Mouse (Mus musculus) heart, embryonic 11.5 days (tissue): ENCODE results near the gene Prss44. TPM values are rescaled to one million over a fixed set of nuclear protein-coding genes. Genes with fewer than 3 reads are reported as not detected.

ENCODE experiments used
- ATAC-seq: fragments of 200-750 bp; cut with Nextera tagmentation; replicated peaks from 2 replicates; pipeline ENCODE4 v1.8.0; 2017; ENCODE audit warnings: moderate library complexity; ENCODE audit not compliant: insufficient number of reproducible peaks, low FRiP score, low TSS enrichment
- H3K27ac ChIP-seq: fragments of 300-500 bp; sonication (generic); 2 replicates; pipeline ENCODE4 v1.5.1; 2014; ENCODE audit warnings: mild to moderate bottlenecking, low read depth, low read length
- H3K27me3 ChIP-seq: fragments of 300-500 bp; sonication (generic); 2 replicates; pipeline ENCODE4 v1.6.1; 2014; ENCODE audit warnings: mild to moderate bottlenecking, low read length, mixed read lengths; ENCODE audit not compliant: control insufficient read depth, insufficient read depth
- H3K36me3 ChIP-seq: fragments of 300-500 bp; sonication (generic); 2 replicates; pipeline ENCODE4 v1.6.1; 2014; ENCODE audit warnings: mild to moderate bottlenecking, low read length, moderate library complexity, mixed read lengths; ENCODE audit not compliant: control insufficient read depth, insufficient read depth
- H3K4me1 ChIP-seq: fragments of 300-500 bp; sonication (generic); 2 replicates; pipeline ENCODE4 v1.6.1; 2014; ENCODE audit warnings: low read length; ENCODE audit not compliant: control insufficient read depth, insufficient read depth
- H3K4me2 ChIP-seq: fragments of 300-500 bp; sonication (generic); 2 replicates; pipeline ENCODE4 v1.6.1; 2014; ENCODE audit warnings: mild to moderate bottlenecking, moderate library complexity
- H3K4me3 ChIP-seq: fragments of 300-500 bp; sonication (generic); 2 replicates; pipeline ENCODE4 v1.5.1; 2014; ENCODE audit warnings: low read depth, low read length
- H3K9ac ChIP-seq: fragments of 300-500 bp; sonication (generic); 2 replicates; pipeline ENCODE4 v1.6.1; 2014; ENCODE audit warnings: mild to moderate bottlenecking, low read depth, low read length, moderate library complexity
- H3K9me3 ChIP-seq: fragments of 300-500 bp; sonication (generic); replicated peaks from 2 replicates; pipeline ENCODE4 v1.6.1; 2016; ENCODE audit warnings: low read length; ENCODE audit not compliant: control insufficient read depth
- WGBS: fragments of 180-500 bp; shearing (Covaris S2); extraction: QIAGEN DNeasy Blood & Tissue Kit; methylation state at CpG from one replicate; pipeline ENCODE4 v1.1.7; 2014; ENCODE audit not compliant: insufficient replicate concordance; 5-methylcytosine and 5-hydroxymethylcytosine counted together
- polyA plus RNA-seq: library from polyadenylated mRNA; unstranded; fragments of >200 nt; fragmentation: Nextera tagmentation; extraction: Ambion mirVana; gene quantifications from 2 replicates; pipeline ENCODE4 v1.2.1, GENCODE M21; 2014

The Prss44 gene
- polyA plus RNA-seq, 1 experiment from 2014 or later, result not detected

DNA sequence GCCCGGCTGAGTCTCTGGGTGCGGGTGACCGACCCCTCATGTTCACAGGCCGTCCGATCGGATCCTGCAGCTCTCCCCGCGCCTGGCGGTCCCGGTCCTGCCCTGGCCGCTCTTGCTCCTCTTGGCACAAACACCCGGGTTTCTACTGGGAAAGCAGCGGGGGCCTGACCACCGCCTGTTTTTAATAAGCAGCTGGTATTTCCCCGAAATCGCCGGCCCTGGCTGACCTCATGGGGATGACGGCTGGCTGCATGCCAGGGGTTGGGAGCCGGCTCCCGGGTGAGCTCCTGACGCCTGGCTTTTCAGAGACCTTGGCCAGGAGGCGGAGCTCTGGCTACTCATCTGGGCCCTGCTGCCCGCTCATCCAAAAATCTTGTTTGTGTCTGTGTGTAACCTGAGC, 32.1 kb upstream of the Prss44 start:
- Histone ChIP-seq H3K27ac (peak overlapping the region; percentile 59), H3K4me3 (peak overlapping the region; percentile 57), H3K9me3 (no peaks in the 10 kb centered on the region), H3K4me1 (peaks cover 13% of the 10 kb centered on the region), H3K27me3 (no peaks in the 10 kb centered on the region), H3K36me3 (no peaks in the 10 kb centered on the region), H3K9ac (peak overlapping the region; percentile 69), H3K4me2 (peak overlapping the region; percentile 83)
- WGBS, result 1% methylated on average over 23 of the region's 23 CpGs
- ATAC-seq, result peak; percentile 51

DNA sequence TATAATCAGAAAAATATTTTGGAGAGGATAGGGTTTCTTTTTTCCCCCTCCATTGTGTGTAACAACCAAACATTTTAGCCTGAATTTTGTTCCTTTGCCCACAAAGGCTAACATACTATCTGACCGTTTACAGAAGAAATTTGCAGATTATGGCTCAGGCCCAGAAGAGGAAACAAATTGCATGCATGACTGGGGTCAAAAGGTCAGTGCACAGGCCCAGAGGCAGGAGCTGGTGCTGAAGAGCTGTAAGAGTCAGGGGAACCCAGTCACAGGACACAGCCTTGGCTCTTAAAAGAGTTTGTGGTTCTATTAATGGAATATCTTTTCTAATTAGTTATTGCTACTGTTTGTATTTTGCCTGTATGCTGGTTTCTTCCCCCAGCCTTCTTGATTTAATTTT, 30.2 kb upstream of the Prss44 start:
- H3K4me3 ChIP-seq, result no peak overlapping the region
- peaks cover 13% of the 10 kb centered on the region for H3K4me1 ChIP-seq
- no peak overlapping the region for H3K4me2 ChIP-seq
- H3K36me3 ChIP-seq, result no peaks in the 10 kb centered on the region
- H3K27me3 ChIP-seq, result no peaks in the 10 kb centered on the region
- no peak for ATAC-seq
- H3K9ac ChIP-seq, result no peak overlapping the region
- 17% methylated on average over 1 of the region's 1 CpGs for WGBS
- H3K9me3 ChIP-seq, result no peaks in the 10 kb centered on the region
- H3K27ac ChIP-seq, result no peak overlapping the region

DNA sequence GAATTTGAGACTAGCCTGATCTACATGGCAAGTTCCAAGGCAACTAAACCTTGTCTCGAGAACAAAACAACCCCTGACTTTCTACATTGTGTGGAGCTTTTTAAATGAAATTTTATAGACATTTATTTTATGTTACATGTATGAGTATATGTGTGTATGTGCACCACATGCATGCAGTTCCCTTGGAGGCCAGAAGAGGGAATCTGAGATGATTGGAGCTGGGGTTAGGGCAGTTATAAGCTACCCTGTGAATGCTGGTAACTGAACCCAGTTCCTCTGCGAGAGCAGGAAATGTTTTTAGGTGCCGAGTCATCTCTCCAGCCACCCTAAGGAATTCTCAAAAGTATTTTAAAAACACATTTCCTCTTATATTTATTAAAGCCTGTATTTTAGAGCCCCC, 25.6 kb upstream of the Prss44 start:
- Histone ChIP-seq H3K36me3 (no peaks in the 10 kb centered on the region), H3K4me3 (no peak overlapping the region), H3K27ac (no peak overlapping the region), H3K27me3 (no peaks in the 10 kb centered on the region), H3K4me1 (0 out of 2 replicates have a peak, but pooled peaks cover 3% of the 10 kb centered on the region), H3K9me3 (no peaks in the 10 kb centered on the region), H3K9ac (no peak overlapping the region), H3K4me2 (no peak overlapping the region)
- ATAC-seq, result no peak
- whole genome bisulfite sequencing, result 84% methylated on average over 3 of the region's 3 CpGs

DNA sequence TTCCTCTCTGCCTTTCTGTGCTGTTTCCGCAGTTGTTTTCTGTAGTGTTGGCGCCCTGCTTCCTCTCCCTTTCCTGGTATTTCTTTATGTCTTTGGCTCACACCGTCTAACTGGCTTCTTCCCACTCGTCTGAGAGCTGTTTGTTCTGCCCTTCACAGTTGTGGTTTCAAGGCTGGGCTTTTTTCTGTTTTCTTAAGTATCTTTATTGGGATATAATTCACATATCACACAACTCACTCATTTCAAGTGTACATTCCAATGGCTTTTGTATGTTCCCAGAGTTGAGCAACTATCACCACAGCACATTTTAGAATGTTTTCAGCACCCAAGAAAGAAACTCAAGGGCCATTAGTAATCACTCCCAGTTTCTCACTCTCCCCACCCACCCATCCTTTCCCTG, 23.3 kb upstream of the Prss44 start:
- 58% methylated on average over 4 of the region's 4 CpGs for WGBS
- Histone ChIP-seq H3K27ac (no peak overlapping the region), H3K27me3 (no peaks in the 10 kb centered on the region), H3K4me1 (no peaks in the 10 kb centered on the region), H3K9ac (no peak overlapping the region), H3K36me3 (no peaks in the 10 kb centered on the region), H3K4me2 (no peak overlapping the region), H3K9me3 (no peaks in the 10 kb centered on the region), H3K4me3 (no peak overlapping the region)
- ATAC-seq, result no peak

DNA sequence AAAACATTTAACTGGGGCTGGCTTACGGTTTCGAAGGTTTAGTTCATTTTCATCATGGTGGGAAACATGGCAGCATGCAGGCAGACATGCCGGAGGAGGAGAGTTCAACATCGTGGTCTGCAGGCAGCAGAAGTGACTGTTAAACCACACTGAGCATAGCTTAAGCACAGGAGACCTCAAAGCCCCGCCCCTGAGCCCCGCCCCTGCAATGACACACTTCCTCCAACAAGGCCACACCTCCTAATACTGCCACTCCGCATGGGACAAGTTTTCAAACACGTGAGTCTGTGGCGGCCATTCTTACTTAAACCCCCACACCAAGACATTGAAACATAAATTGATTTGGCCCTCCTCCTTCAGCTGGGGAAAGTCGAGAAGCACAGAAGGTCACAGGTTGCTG, 16.8 kb upstream of the Prss44 start:
- H3K27ac ChIP-seq, result no peak overlapping the region
- no peaks in the 10 kb centered on the region for H3K36me3 ChIP-seq
- no peak for ATAC-seq
- H3K4me3 ChIP-seq, result no peak overlapping the region
- H3K4me1 ChIP-seq, result no peaks in the 10 kb centered on the region
- H3K4me2 ChIP-seq, result no peak overlapping the region
- H3K9ac ChIP-seq, result no peak overlapping the region
- 75% methylated on average over 10 of the region's 10 CpGs for WGBS
- no peaks in the 10 kb centered on the region for H3K27me3 ChIP-seq
- no peaks in the 10 kb centered on the region for H3K9me3 ChIP-seq

DNA sequence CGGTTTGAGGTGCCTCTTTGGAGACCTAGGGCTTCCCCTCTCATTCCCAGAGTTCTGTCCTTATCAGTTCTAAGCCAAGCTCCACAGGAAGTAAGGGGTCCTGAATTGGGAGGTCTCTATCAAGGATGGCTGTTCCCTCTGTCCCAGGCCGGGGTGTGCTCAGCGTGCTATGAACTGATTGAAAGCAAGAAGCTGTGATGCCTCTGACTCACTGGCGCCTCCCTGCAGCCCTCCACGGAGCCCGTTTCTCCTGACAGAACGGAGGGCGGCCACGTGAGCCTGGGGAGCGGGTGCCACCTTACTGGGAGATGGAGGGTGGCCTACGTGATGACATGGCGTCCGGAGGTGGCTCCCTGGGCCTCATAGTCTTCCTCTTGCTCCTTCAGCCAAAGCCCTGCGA, 15.9 kb upstream of the Prss44 start, which contains the start of gene Prss42:
Gene Prss42 (plus strand): TSS at position 301 of the 400 bp plus-strand sequence.
- no peak within 1 kb of the TSS for H3K4me3 ChIP-seq
- H3K9ac ChIP-seq, result no peak within 1 kb of the TSS
- no peak within 1 kb of the TSS for H3K4me2 ChIP-seq
- H3K36me3 ChIP-seq, result no peaks in the 10 kb centered on the region
- no peaks in the 10 kb centered on the region for H3K4me1 ChIP-seq
- no peaks in the 10 kb centered on the region for H3K9me3 ChIP-seq
- no peak for ATAC-seq
- H3K27me3 ChIP-seq, result no peaks in the 10 kb centered on the region
- H3K27ac ChIP-seq, result no peak within 1 kb of the TSS
- 87% methylated on average over 14 of the region's 14 CpGs for WGBS

DNA sequence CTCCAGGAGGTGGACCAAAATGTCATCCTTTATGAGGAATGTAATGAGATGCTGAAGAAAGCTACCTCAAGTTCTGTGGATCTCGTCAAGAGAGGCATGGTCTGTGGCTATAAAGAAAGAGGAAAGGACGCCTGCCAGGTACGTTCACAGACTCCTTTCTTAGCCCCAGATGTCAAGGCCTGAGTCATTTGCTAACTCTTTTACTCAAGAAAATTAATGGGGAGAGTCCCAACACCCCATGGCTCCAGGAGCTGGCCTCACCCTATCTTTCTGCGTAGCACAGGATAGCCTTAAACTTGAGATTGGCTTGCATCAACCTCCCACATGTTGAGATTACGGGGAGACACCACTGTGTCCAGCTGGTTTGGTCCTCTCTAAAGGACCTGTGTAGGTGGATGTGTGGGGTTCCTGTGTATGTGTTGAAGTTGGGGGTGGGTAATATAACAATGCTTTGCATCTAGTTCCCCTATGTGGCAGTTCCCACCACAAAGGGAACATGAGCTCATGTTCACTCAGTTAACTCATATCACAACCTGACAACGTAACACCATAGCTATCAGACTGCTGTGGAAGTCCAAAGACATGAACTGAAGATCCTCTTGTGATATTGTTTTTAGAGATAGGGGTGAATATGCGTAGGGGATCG, 12.8 kb upstream of the Prss44 start:
- H3K4me2 ChIP-seq, result no peak overlapping the region
- no peak for ATAC-seq
- H3K4me1 ChIP-seq, result no peaks in the 10 kb centered on the region
- no peak overlapping the region for H3K27ac ChIP-seq
- no peaks in the 10 kb centered on the region for H3K36me3 ChIP-seq
- H3K27me3 ChIP-seq, result no peaks in the 10 kb centered on the region
- no peak overlapping the region for H3K4me3 ChIP-seq
- no peak overlapping the region for H3K9ac ChIP-seq
- WGBS, result 83% methylated on average over 8 of the region's 8 CpGs
- no peaks in the 10 kb centered on the region for H3K9me3 ChIP-seq

DNA sequence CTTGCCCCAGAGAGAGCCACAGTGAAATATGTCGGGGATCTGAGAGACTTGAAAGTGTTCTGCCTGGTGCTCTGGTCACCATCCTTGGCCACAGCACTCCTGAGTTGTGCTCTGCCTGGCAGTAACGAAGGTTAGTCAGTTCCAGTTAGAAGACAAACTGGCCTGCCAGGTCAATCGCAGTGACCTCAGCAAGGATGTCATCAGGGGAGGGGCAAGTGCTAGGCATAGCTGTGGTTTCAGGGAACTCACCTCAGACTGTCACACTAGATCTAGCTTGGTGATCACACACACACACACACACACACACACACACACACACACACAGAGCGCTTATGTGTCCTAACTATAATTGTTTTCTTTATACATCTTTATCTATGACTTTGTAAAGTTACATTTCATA, 10.5 kb upstream of the Prss44 start:
- ATAC-seq, result no peak
- H3K27ac ChIP-seq, result no peak overlapping the region
- H3K4me2 ChIP-seq, result no peak overlapping the region
- no peaks in the 10 kb centered on the region for H3K9me3 ChIP-seq
- H3K27me3 ChIP-seq, result no peaks in the 10 kb centered on the region
- no peak overlapping the region for H3K4me3 ChIP-seq
- no peaks in the 10 kb centered on the region for H3K36me3 ChIP-seq
- no peak overlapping the region for H3K9ac ChIP-seq
- no peaks in the 10 kb centered on the region for H3K4me1 ChIP-seq
- 61% methylated on average over 4 of the region's 4 CpGs for WGBS

DNA sequence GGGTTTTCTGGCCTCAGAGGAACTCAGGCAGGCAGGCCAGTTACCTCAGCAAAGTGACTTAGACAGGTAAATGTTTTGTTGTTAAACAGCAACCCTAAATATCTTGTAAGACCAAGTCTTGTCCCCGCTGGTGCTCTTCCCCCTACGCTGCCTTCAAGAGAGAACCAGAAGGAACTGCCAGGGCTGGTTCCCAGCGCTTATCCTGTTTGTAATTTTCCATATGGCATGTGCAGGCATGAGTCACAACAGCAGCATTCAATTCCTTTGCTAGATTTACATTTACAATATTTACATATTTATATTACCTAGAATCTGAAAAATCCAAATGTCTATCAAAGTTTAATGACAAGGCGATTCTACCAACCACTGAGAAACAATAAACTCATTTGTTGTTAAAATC, 3.7 kb upstream of the Prss44 start:
- ATAC-seq, result no peak
- H3K4me1 ChIP-seq, result no peaks in the 10 kb centered on the region
- no peak overlapping the region for H3K4me3 ChIP-seq
- H3K36me3 ChIP-seq, result no peaks in the 10 kb centered on the region
- H3K4me2 ChIP-seq, result no peak overlapping the region
- no peak overlapping the region for H3K9ac ChIP-seq
- no peaks in the 10 kb centered on the region for H3K9me3 ChIP-seq
- 82% methylated on average over 4 of the region's 4 CpGs for WGBS
- H3K27me3 ChIP-seq, result 0 out of 2 replicates have a peak, but pooled peaks cover 4% of the 10 kb centered on the region
- no peak overlapping the region for H3K27ac ChIP-seq
